Mouse (Mus musculus) spleen, postnatal 14 days (tissue): ENCODE results near the gene Phf11c.
"Not testable (repeated sequence)": the region's sequence is repeated elsewhere in the genome, so short reads cannot be mapped to it uniquely, and the experiment has no call there.

Experiments used
- DNase-seq, 2 experiments: peaks; one replicate each; pipeline ENCODE4 v3.0.0; 2021 to 2022; ENCODE audit warnings: low spot score in 2 of 2

The Phf11c gene

GRCm38 (mm10) chr14:59395281-59395680, at the start of gene Phf11c:
Gene Phf11c (minus strand): TSS chr14:59395381.
- no peak for DNase-seq

- no peak for DNase-seq
These were observed 46.3 kb upstream of the Phf11c start for GRCm38 (mm10) chr14:59441472-59441805.

- peak; percentile 92 to 93 for DNase-seq
These were observed 45.6 kb upstream of the Phf11c start, which contains the start of the genes Setdb2 and Cab39l for GRCm38 (mm10) chr14:59440558-59441471. Gene Setdb2 (minus strand): TSS chr14:59440884. Gene Cab39l (plus strand): TSS chr14:59440972.

GRCm38 (mm10) chr14:59440039-59440438, 44.9 kb upstream of the Phf11c start:
- no peak for DNase-seq

GRCm38 (mm10) chr14:59438505-59438904, 43.3 kb upstream of the Phf11c start:
- no peak for DNase-seq

- no peak for DNase-seq
These were observed 42.2 kb upstream of the Phf11c start for GRCm38 (mm10) chr14:59437398-59437797.

GRCm38 (mm10) chr14:59435206-59435605, 40.0 kb upstream of the Phf11c start:
- DNase-seq = no peak

GRCm38 (mm10) chr14:59433902-59434301, 38.7 kb upstream of the Phf11c start:
- DNase-seq = no peak

- no peak for DNase-seq
These were observed 35.4 kb upstream of the Phf11c start for GRCm38 (mm10) chr14:59430556-59430955.

- DNase-seq = no peak
These were observed 27.9 kb upstream of the Phf11c start for GRCm38 (mm10) chr14:59422912-59423663.

- DNase-seq = no peak
These were observed 23.0 kb upstream of the Phf11c start for GRCm38 (mm10) chr14:59418171-59418570.

GRCm38 (mm10) chr14:59414979-59415378, 19.8 kb upstream of the Phf11c start:
- DNase-seq = not testable (repeated sequence)

GRCm38 (mm10) chr14:59396999-59397398, 1.8 kb upstream of the Phf11c start:
- peak; percentile 15 to 30 for DNase-seq

- DNase-seq = peak in 1 of 2 experiments; percentile 3
These were observed 5.0 kb downstream of the Phf11c start for GRCm38 (mm10) chr14:59390181-59390580.

GRCm38 (mm10) chr14:59389532-59389931, 5.6 kb downstream of the Phf11c start:
- DNase-seq = no peak

- DNase-seq = no peak
These were observed 24.7 kb downstream of the Phf11c start for GRCm38 (mm10) chr14:59370348-59371068.

- DNase-seq = no peak
These were observed 28.6 kb downstream of the Phf11c start for GRCm38 (mm10) chr14:59366386-59367105.

GRCm38 (mm10) chr14:59365244-59365644, 29.9 kb downstream of the Phf11c start, which contains the start of gene Phf11d:
Gene Phf11d (minus strand): TSS chr14:59365470.
- no peak for DNase-seq

GRCm38 (mm10) chr14:59341189-59341588, 54.0 kb downstream of the Phf11c start, which contains the start of gene Phf11b:
Gene Phf11b (minus strand): TSS chr14:59341351.
- DNase-seq = peak in 1 of 2 experiments; percentile 5

GRCm38 (mm10) chr14:59339541-59339940, 55.6 kb downstream of the Phf11c start:
- DNase-seq = no peak

- not testable (repeated sequence) for DNase-seq
These were observed 59.1 kb downstream of the Phf11c start for GRCm38 (mm10) chr14:59336056-59336455.
